Mouse (Mus musculus) forebrain, postnatal 0 days (tissue): Measurements from ENCODE around the gene Ccn2. TPM values are rescaled to one million over a fixed set of nuclear protein-coding genes. Genes with fewer than 3 reads are reported as not detected.

Experiments used
- ATAC-seq: fragments of 200-750 bp; cut with Nextera tagmentation; 2 replicates; pipeline ENCODE4 v1.8.0; 2017; ENCODE audit warnings: mild to moderate bottlenecking, moderate library complexity
- DNase-seq: peaks from one replicate; pipeline ENCODE4 v3.0.0-alpha.2; 2015
- H3K27ac ChIP-seq: fragments of 300-500 bp; sonication (generic); 2 replicates; pipeline ENCODE4 v1.5.1; 2014; ENCODE audit warnings: low read depth, mild to moderate bottlenecking, antibody characterized with exemption, low read length, moderate library complexity, mixed read lengths
- H3K27me3 ChIP-seq: fragments of 300-500 bp; sonication (generic); 2 replicates; pipeline ENCODE4 v1.6.1; 2014; ENCODE audit warnings: mild to moderate bottlenecking, low read length, mixed read lengths; ENCODE audit not compliant: insufficient read depth
- H3K36me3 ChIP-seq: fragments of 300-500 bp; sonication (generic); 2 replicates; pipeline ENCODE4 v1.6.1; 2014; ENCODE audit warnings: mild to moderate bottlenecking, moderate library complexity; ENCODE audit not compliant: insufficient read depth
- H3K4me1 ChIP-seq: fragments of 300-500 bp; sonication (generic); 2 replicates; pipeline ENCODE4 v1.6.1; 2014; ENCODE audit warnings: antibody characterized with exemption; ENCODE audit not compliant: insufficient read depth
- H3K4me2 ChIP-seq: fragments of 300-500 bp; sonication (generic); 2 replicates; pipeline ENCODE4 v1.6.1; 2014; ENCODE audit warnings: low read depth, mild to moderate bottlenecking, moderate library complexity
- H3K4me3 ChIP-seq: fragments of 300-500 bp; sonication (generic); 2 replicates; pipeline ENCODE4 v1.5.1; 2014; ENCODE audit warnings: low read depth, low read length, mixed read lengths
- H3K9ac ChIP-seq: fragments of 300-500 bp; sonication (generic); 2 replicates; pipeline ENCODE4 v1.6.1; 2014; ENCODE audit warnings: mild to moderate bottlenecking
- H3K9me3 ChIP-seq: fragments of 300-500 bp; sonication (generic); 2 replicates; pipeline ENCODE4 v1.6.1; 2016; ENCODE audit warnings: low read length
- CTCF ChIP-seq: sonication (generic); IDR thresholded peaks from 2 replicates; pipeline ENCODE4 v1.5.1; 2016; ENCODE audit warnings: antibody characterized with exemption, control low read depth, low read depth
- whole genome bisulfite sequencing: fragments of 180-500 bp; shearing (Covaris S2); extraction: QIAGEN DNeasy Blood & Tissue Kit; methylation state at CpG from one replicate; pipeline ENCODE4 v1.1.7; 2014; 5-methylcytosine and 5-hydroxymethylcytosine counted together
- polyA plus RNA-seq: library from polyadenylated mRNA; unstranded; fragments of >200 nt; fragmentation: Nextera tagmentation; extraction: Ambion mirVana; gene quantifications from 2 replicates; pipeline ENCODE4 v1.2.1, GENCODE M21; 2015
- total RNA-seq: library from RNA; depleted of rRNA; stranded (reverse); fragments of >200 nt; gene quantifications from 2 replicates; pipeline ENCODE4 v1.2.3, GENCODE M21; 2014

Gene Ccn2
- total and polyA plus RNA-seq, 2 experiments from 2014 or later = 4.4 to 13.7 TPM

GRCm38 (mm10) chr10:24573484-24573883, 21.8 kb upstream of the Ccn2 start:
- ATAC-seq (no peak), DNase-seq (no peak)
- no peak overlapping the region for H3K27ac ChIP-seq
- H3K4me2 ChIP-seq = no peak overlapping the region
- no peak overlapping the region for H3K9ac ChIP-seq
- no peak overlapping the region for H3K4me3 ChIP-seq
- peaks cover 8% of the 10 kb centered on the region; the same call in 1 of the 2 replicates for H3K4me1 ChIP-seq
- TF ChIP-seq CTCF = no peak
- no peaks in the 10 kb centered on the region for H3K9me3 ChIP-seq
- WGBS = 18% methylated on average over 3 of the region's 3 CpGs
- no peaks in the 10 kb centered on the region for H3K27me3 ChIP-seq
- H3K36me3 ChIP-seq = no peaks in the 10 kb centered on the region

- H3K4me1 ChIP-seq = no peaks in the 10 kb centered on the region
- DNase-seq = no peak
- no peak overlapping the region for H3K27ac ChIP-seq
- no peak overlapping the region for H3K9ac ChIP-seq
- H3K36me3 ChIP-seq = no peaks in the 10 kb centered on the region
- H3K4me2 ChIP-seq = no peak overlapping the region
- H3K27me3 ChIP-seq = no peaks in the 10 kb centered on the region
- no peak for ATAC-seq
- TF ChIP-seq CTCF = no peak
- no peak overlapping the region for H3K4me3 ChIP-seq
- 72% methylated on average over 3 of the region's 3 CpGs for WGBS
- H3K9me3 ChIP-seq = no peaks in the 10 kb centered on the region
These were observed 14.2 kb upstream of the Ccn2 start for GRCm38 (mm10) chr10:24581076-24581475.

GRCm38 (mm10) chr10:24588824-24589223, 6.4 kb upstream of the Ccn2 start:
- WGBS = 86% methylated on average over 4 of the region's 4 CpGs
- no peak for TF ChIP-seq CTCF

GRCm38 (mm10) chr10:24589238-24589637, 6.0 kb upstream of the Ccn2 start:
- Histone ChIP-seq H3K27me3 (no peaks in the 10 kb centered on the region; the same call in 1 of the 2 replicates), H3K9ac (no peak overlapping the region), H3K4me1 (no peaks in the 10 kb centered on the region), H3K4me2 (no peak overlapping the region), H3K9me3 (no peaks in the 10 kb centered on the region), H3K27ac (no peak overlapping the region), H3K36me3 (no peaks in the 10 kb centered on the region), H3K4me3 (no peak overlapping the region)
- 93% methylated on average over 9 of the region's 9 CpGs for WGBS
- no peak for TF ChIP-seq CTCF
- no peak for DNase-seq
- ATAC-seq = no peak

More at GRCm38 (mm10) chr10:24588824-24589223, 6.4 kb upstream of the Ccn2 start:
- Histone ChIP-seq H3K4me3 (no peak overlapping the region), H3K4me1 (no peaks in the 10 kb centered on the region), H3K9ac (no peak overlapping the region), H3K27me3 (no peaks in the 10 kb centered on the region; the same call in 1 of the 2 replicates), H3K27ac (no peak overlapping the region), H3K9me3 (no peaks in the 10 kb centered on the region), H3K36me3 (no peaks in the 10 kb centered on the region), H3K4me2 (no peak overlapping the region)
- DNase-seq (no peak), ATAC-seq (no peak)

- Histone ChIP-seq H3K4me3 (no peak overlapping the region), H3K36me3 (no peaks in the 10 kb centered on the region), H3K4me1 (no peaks in the 10 kb centered on the region), H3K9me3 (no peaks in the 10 kb centered on the region), H3K9ac (no peak overlapping the region), H3K27ac (no peak overlapping the region), H3K27me3 (no peaks in the 10 kb centered on the region; the same call in 1 of the 2 replicates), H3K4me2 (no peak overlapping the region)
- TF ChIP-seq CTCF = no peak
- no peak for DNase-seq
- peak; percentile 18; the same call in 1 of the 2 replicates for ATAC-seq
- WGBS = 40% methylated on average over 4 of the region's 4 CpGs
These were observed 4.7 kb upstream of the Ccn2 start for GRCm38 (mm10) chr10:24590546-24590945.

- no peaks in the 10 kb centered on the region; the same call in 1 of the 2 replicates for H3K4me1 ChIP-seq
- H3K9me3 ChIP-seq = no peaks in the 10 kb centered on the region
- no peak overlapping the region for H3K4me3 ChIP-seq
- ATAC-seq = peak; percentile 58; the same call in 1 of the 2 replicates
- TF ChIP-seq CTCF = peak; percentile 89
- H3K36me3 ChIP-seq = no peaks in the 10 kb centered on the region
- H3K27ac ChIP-seq = no peak overlapping the region
- peak; percentile 83 for DNase-seq
- H3K27me3 ChIP-seq = no peaks in the 10 kb centered on the region; the same call in 1 of the 2 replicates
- H3K9ac ChIP-seq = no peak overlapping the region
- H3K4me2 ChIP-seq = no peak overlapping the region
- 10% methylated on average over 4 of the region's 4 CpGs for WGBS
These were observed 4.1 kb upstream of the Ccn2 start for GRCm38 (mm10) chr10:24591136-24591535.

GRCm38 (mm10) chr10:24591741-24592140, 3.5 kb upstream of the Ccn2 start:
- ATAC-seq = no peak
- no peaks in the 10 kb centered on the region; the same call in 1 of the 2 replicates for H3K27me3 ChIP-seq
- H3K9me3 ChIP-seq = no peaks in the 10 kb centered on the region
- no peak overlapping the region for H3K27ac ChIP-seq
- WGBS = 75% methylated on average over 5 of the region's 5 CpGs
- no peak overlapping the region for H3K4me2 ChIP-seq
- H3K4me3 ChIP-seq = no peak overlapping the region
- no peaks in the 10 kb centered on the region for H3K36me3 ChIP-seq
- H3K9ac ChIP-seq = no peak overlapping the region
- no peak for DNase-seq
- no peaks in the 10 kb centered on the region; the same call in 1 of the 2 replicates for H3K4me1 ChIP-seq
- no peak for TF ChIP-seq CTCF

GRCm38 (mm10) chr10:24592318-24592717, 2.9 kb upstream of the Ccn2 start:
- Histone ChIP-seq H3K4me1 (no peaks in the 10 kb centered on the region; the same call in 1 of the 2 replicates), H3K4me2 (no peak overlapping the region), H3K36me3 (no peaks in the 10 kb centered on the region), H3K27ac (no peak overlapping the region), H3K9ac (no peak overlapping the region), H3K4me3 (no peak overlapping the region), H3K27me3 (no peaks in the 10 kb centered on the region; the same call in 1 of the 2 replicates), H3K9me3 (no peaks in the 10 kb centered on the region)
- no peak for DNase-seq
- ATAC-seq = no peak
- 69% methylated on average over 2 of the region's 2 CpGs for WGBS
- no peak for TF ChIP-seq CTCF
